Mouse (Mus musculus) heart, embryonic 13.5 days (tissue): ENCODE measurements around the gene Xpnpep3. TPM values are rescaled to one million over a fixed set of nuclear protein-coding genes. Genes with fewer than 3 reads are reported as not detected.

Experiments
- ATAC-seq: fragments of 200-750 bp; cut with Nextera tagmentation; 2 replicates; pipeline ENCODE4 v1.8.0; 2017; ENCODE audit warnings: moderate TSS enrichment; ENCODE audit not compliant: insufficient number of reproducible peaks, low FRiP score, low TSS enrichment; ENCODE audit errors: extremely low read depth
- H3K27ac ChIP-seq: fragments of 300-500 bp; sonication (generic); replicated peaks from 2 replicates; pipeline ENCODE4 v1.5.1; 2015; ENCODE audit warnings: moderate library complexity, mild to moderate bottlenecking, inconsistent platforms
- H3K27me3 ChIP-seq: fragments of 300-500 bp; sonication (generic); replicated peaks from 2 replicates; pipeline ENCODE4 v1.6.1; 2015; ENCODE audit warnings: mild to moderate bottlenecking, inconsistent platforms
- H3K36me3 ChIP-seq: fragments of 300-500 bp; sonication (generic); 2 replicates; pipeline ENCODE4 v1.6.1; 2015; ENCODE audit warnings: mild to moderate bottlenecking, inconsistent platforms
- H3K4me1 ChIP-seq: fragments of 300-500 bp; sonication (generic); 2 replicates; pipeline ENCODE4 v1.6.1; 2015; ENCODE audit warnings: inconsistent platforms
- H3K4me2 ChIP-seq: fragments of 300-500 bp; sonication (generic); 2 replicates; pipeline ENCODE4 v1.6.1; 2015; ENCODE audit warnings: inconsistent platforms, mild to moderate bottlenecking, moderate library complexity
- H3K4me3 ChIP-seq: fragments of 300-500 bp; sonication (generic); 2 replicates; pipeline ENCODE4 v1.5.1; 2015; ENCODE audit warnings: moderate library complexity, mild to moderate bottlenecking, inconsistent platforms
- H3K9ac ChIP-seq: fragments of 300-500 bp; sonication (generic); 2 replicates; pipeline ENCODE4 v1.6.1; 2015; ENCODE audit warnings: inconsistent platforms, mild to moderate bottlenecking, moderate library complexity
- H3K9me3 ChIP-seq: fragments of 300-500 bp; sonication (generic); 2 replicates; pipeline ENCODE4 v1.6.1; 2016; ENCODE audit warnings: inconsistent platforms
- WGBS: fragments of 180-500 bp; shearing (Covaris S2); methylation state at CpG from one replicate; pipeline ENCODE4 v1.1.7; 2015; ENCODE audit warnings: mixed read lengths; 5-methylcytosine and 5-hydroxymethylcytosine counted together
- polyA plus RNA-seq: library from polyadenylated mRNA; unstranded; fragments of >200 nt; fragmentation: Nextera tagmentation; extraction: Ambion mirVana; gene quantifications from 2 replicates; pipeline ENCODE4 v1.2.1, GENCODE M21; 2015

Gene Xpnpep3
- polyA plus RNA-seq, 1 experiment from 2014 or later: 9.9 TPM

- Histone ChIP-seq H3K9ac (no peak overlapping the region), H3K4me3 (no peak overlapping the region), H3K27me3 (no peaks in the 10 kb centered on the region), H3K4me2 (no peak overlapping the region), H3K4me1 (peaks cover 17% of the 10 kb centered on the region), H3K36me3 (peaks cover 66% of the 10 kb centered on the region), H3K9me3 (no peaks in the 10 kb centered on the region), H3K27ac (no peak overlapping the region)
- ATAC-seq: no peak
- 85% methylated on average over 1 of the region's 1 CpGs for WGBS
Measured at GRCm38 (mm10) chr15:81364271-81364670, 35.7 kb upstream of the Xpnpep3 start.

DNA sequence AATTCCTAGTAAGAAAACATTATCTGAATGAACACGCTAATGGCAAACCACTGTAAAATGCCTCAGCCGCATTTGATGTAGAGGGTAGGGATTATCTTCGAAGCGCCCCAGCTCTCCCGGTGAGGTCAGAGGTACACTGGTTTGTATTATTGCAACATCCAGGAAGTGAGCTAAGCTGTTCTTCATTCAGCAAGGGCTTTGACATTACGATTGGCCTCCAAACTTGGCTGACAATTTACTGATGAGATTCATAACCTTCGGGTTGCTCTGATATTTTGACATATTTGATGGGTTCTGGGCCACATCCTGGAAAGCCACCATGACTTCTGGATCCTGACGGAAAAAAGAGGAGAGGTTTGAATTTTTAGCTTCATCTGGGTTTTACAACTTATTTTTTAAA, 34.7 kb upstream of the Xpnpep3 start:
- Histone ChIP-seq H3K9me3 (no peaks in the 10 kb centered on the region), H3K36me3 (peaks cover 76% of the 10 kb centered on the region), H3K27ac (no peak overlapping the region), H3K4me3 (no peak overlapping the region), H3K4me2 (no peak overlapping the region), H3K27me3 (no peaks in the 10 kb centered on the region), H3K9ac (no peak overlapping the region), H3K4me1 (peaks cover 8% of the 10 kb centered on the region)
- ATAC-seq: no peak
- 78% methylated on average over 8 of the region's 8 CpGs for WGBS

DNA sequence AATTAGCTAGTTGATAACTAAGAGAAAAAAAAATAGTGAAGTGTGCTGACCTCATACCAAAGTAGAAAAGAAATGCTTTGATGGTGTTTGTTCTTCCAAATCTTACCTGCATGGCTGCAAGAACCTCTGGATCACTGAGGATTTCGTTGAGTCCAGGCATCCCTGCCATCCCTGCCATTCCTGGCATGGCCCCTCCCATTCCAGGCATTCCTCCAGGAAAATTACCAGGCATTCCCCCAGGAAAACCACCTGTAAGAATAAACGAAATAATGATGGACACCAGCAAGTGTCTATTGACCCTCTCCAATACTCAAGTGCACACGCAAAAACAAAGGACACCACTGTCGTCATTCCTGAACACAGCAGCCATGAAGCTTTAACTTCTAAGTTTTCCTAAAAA, 33.7 kb upstream of the Xpnpep3 start:
- peaks cover 86% of the 10 kb centered on the region for H3K36me3 ChIP-seq
- H3K9ac ChIP-seq: no peak overlapping the region
- H3K9me3 ChIP-seq: no peaks in the 10 kb centered on the region
- WGBS: 73% methylated on average over 4 of the region's 4 CpGs
- no peak overlapping the region for H3K27ac ChIP-seq
- H3K27me3 ChIP-seq: no peaks in the 10 kb centered on the region
- H3K4me2 ChIP-seq: no peak overlapping the region
- no peak for ATAC-seq
- peaks cover 5% of the 10 kb centered on the region for H3K4me1 ChIP-seq
- no peak overlapping the region for H3K4me3 ChIP-seq

DNA sequence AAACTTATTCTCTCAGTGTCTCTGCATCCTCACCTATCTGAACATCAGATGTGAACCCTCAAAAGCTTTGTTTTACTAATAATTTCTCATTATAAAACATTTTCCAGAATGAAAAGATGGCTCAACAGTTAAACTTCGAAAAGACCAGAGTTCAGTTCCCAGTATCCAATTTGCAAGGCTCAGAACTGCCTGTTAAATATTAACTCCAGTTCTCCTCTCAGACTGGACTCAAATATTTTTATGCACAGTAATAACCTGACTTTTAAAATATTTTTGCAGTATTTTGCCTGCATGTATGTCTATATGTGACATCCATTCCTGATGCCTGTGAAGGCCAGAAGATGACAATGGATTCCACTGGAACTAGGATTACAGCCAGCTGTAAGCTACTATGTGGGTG, 31.3 kb upstream of the Xpnpep3 start:
- WGBS: 92% methylated on average over 1 of the region's 1 CpGs
- no peak for ATAC-seq

DNA sequence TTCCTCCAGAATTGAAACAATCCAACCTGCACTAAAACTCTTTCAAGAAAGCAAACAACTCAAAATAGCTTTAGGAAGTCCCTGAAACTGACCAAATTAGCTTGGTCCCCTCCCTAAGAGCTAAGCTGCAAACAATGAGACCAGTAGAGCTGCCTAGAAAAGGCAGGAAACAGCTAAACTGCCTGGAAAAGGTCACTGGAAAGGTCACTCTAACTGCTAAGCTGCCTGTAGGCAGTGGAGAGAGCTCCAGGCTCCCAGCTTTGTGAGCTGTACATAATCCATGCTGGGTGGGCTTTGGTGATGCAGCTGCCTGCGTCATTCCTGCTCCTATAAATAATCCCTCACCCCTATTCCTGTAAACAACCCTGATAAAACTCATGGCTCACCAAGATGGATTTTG, 29.6 kb upstream of the Xpnpep3 start:
- Histone ChIP-seq H3K9ac (no peak overlapping the region), H3K27me3 (no peaks in the 10 kb centered on the region), H3K27ac (no peak overlapping the region), H3K4me1 (no peaks in the 10 kb centered on the region), H3K9me3 (no peaks in the 10 kb centered on the region), H3K4me3 (no peak overlapping the region), H3K4me2 (no peak overlapping the region), H3K36me3 (peaks cover 91% of the 10 kb centered on the region)
- no peak for ATAC-seq
- 79% methylated on average over 1 of the region's 1 CpGs for WGBS

More for the DNA sequence above, 31.3 kb upstream of the Xpnpep3 start:
- no peak overlapping the region for H3K27ac ChIP-seq
- H3K4me3 ChIP-seq: no peak overlapping the region
- peaks cover 94% of the 10 kb centered on the region for H3K36me3 ChIP-seq
- no peaks in the 10 kb centered on the region for H3K9me3 ChIP-seq
- no peak overlapping the region for H3K4me2 ChIP-seq
- no peaks in the 10 kb centered on the region for H3K27me3 ChIP-seq
- no peak overlapping the region for H3K9ac ChIP-seq
- H3K4me1 ChIP-seq: no peaks in the 10 kb centered on the region

GRCm38 (mm10) chr15:81374621-81375020, 25.3 kb upstream of the Xpnpep3 start:
- Histone ChIP-seq H3K4me3 (no peak overlapping the region), H3K4me2 (no peak overlapping the region), H3K9ac (no peak overlapping the region), H3K9me3 (no peaks in the 10 kb centered on the region), H3K36me3 (peaks cover 86% of the 10 kb centered on the region), H3K27me3 (no peaks in the 10 kb centered on the region), H3K4me1 (no peaks in the 10 kb centered on the region), H3K27ac (no peak overlapping the region)
- WGBS: 91% methylated on average over 11 of the region's 11 CpGs
- no peak for ATAC-seq

DNA sequence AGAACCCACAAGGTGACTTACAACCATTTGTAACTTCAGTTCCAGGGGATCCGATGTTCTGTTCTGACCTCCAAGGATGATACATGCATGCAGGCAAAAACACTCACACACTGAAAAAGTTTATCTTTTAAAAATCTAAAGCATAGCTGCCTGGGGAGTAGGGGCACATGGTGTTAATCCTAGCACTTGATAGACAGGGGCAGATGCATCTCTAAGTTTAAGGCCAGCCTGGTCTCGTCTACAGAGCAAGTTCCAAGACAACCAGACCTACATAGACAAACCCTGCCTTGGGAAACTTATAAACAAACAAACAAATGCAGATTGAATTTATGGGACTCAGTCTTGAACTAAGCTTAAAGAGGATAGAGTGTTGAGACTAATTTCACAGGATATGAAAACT, 21.1 kb upstream of the Xpnpep3 start:
- no peaks in the 10 kb centered on the region for H3K4me1 ChIP-seq
- H3K4me2 ChIP-seq: no peak overlapping the region
- H3K4me3 ChIP-seq: no peak overlapping the region
- H3K9ac ChIP-seq: no peak overlapping the region
- 76% methylated on average over 2 of the region's 2 CpGs for WGBS
- H3K27me3 ChIP-seq: no peaks in the 10 kb centered on the region
- ATAC-seq: no peak
- no peaks in the 10 kb centered on the region for H3K9me3 ChIP-seq
- peaks cover 88% of the 10 kb centered on the region for H3K36me3 ChIP-seq
- no peak overlapping the region for H3K27ac ChIP-seq

- no peak overlapping the region for H3K4me2 ChIP-seq
- H3K27me3 ChIP-seq: no peaks in the 10 kb centered on the region
- H3K4me3 ChIP-seq: no peak overlapping the region
- H3K9me3 ChIP-seq: no peaks in the 10 kb centered on the region
- peaks cover 97% of the 10 kb centered on the region for H3K36me3 ChIP-seq
- no peak for ATAC-seq
- WGBS: 96% methylated on average over 5 of the region's 5 CpGs
- no peaks in the 10 kb centered on the region for H3K4me1 ChIP-seq
- no peak overlapping the region for H3K27ac ChIP-seq
- no peak overlapping the region for H3K9ac ChIP-seq
Measured at GRCm38 (mm10) chr15:81386327-81386726, 13.6 kb upstream of the Xpnpep3 start.

GRCm38 (mm10) chr15:81392997-81393396, 6.9 kb upstream of the Xpnpep3 start:
- Histone ChIP-seq H3K4me3 (no peak overlapping the region), H3K4me2 (no peak overlapping the region), H3K27me3 (no peaks in the 10 kb centered on the region), H3K9ac (no peak overlapping the region), H3K36me3 (peaks cover 50% of the 10 kb centered on the region), H3K27ac (no peak overlapping the region), H3K9me3 (no peaks in the 10 kb centered on the region), H3K4me1 (peaks cover 12% of the 10 kb centered on the region)
- ATAC-seq: no peak

DNA sequence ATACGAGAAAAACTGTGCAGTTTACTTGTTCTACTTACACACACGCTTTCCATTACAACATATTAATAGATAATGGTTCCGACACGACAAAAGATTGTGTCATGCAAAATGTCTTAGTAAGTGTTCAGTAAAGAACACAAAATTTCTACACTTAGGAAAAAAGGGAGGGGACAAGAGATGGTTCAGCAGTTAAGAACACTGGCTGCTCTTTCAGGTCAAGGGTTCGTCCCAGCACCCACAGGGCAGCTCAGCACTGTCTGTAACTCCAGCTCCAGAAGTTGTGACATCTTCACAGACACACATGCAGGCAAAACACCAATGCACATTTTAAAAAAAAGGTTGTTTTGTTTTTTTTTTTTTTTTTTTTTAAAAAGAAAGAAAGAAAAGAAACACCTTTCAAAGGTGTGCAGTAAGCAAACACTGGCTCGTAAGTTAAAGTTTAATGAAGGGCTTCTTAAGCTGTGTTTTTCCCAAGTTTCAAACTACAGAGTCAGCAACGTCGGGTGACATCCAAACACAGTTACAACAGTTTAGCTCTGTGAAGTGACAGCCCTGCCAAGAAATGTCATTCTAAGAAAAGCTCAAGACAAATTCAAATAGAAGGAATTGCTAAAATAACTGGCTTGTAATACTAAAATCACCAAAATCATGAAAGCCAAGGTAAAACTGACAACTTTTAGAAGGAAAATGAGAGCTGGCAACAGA, 5.6 kb upstream of the Xpnpep3 start:
- ATAC-seq: no peak
- H3K4me2 ChIP-seq: no peak overlapping the region

DNA sequence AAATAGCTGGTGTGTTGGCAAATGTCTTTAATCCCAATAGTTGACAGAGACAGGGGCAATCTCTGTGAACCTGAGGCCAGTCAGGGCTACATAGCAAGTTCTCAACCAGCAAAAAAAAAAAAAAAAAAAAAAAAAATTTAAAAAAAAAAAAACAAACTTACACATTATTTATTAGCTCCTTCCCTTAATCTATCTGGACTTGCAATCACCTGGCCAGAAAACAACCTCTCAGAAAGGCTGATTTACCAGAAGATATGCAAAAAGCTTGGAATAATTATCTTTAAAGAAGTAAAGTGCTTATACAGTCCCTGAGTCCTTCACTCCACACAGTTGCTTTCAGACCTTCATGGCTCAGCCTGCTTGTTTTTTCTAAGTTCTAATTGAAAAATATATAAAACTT, 1.7 kb upstream of the Xpnpep3 start:
- no peak for ATAC-seq
- peak overlapping the region; percentile 87 for H3K4me2 ChIP-seq
- peaks cover 2% of the 10 kb centered on the region; the same call in 1 of the 2 replicates for H3K36me3 ChIP-seq
- peak overlapping the region; percentile 96 for H3K9ac ChIP-seq
- peaks cover 30% of the 10 kb centered on the region for H3K4me1 ChIP-seq
- H3K27me3 ChIP-seq: no peaks in the 10 kb centered on the region
- H3K27ac ChIP-seq: peak overlapping the region; percentile 92; the same call in 1 of the 2 replicates
- peak overlapping the region; percentile 88 for H3K4me3 ChIP-seq
- H3K9me3 ChIP-seq: no peaks in the 10 kb centered on the region

More for the DNA sequence above, 5.6 kb upstream of the Xpnpep3 start:
- H3K9me3 ChIP-seq: no peaks in the 10 kb centered on the region
- no peak overlapping the region for H3K27ac ChIP-seq
- WGBS: 85% methylated on average over 8 of the region's 8 CpGs
- no peak overlapping the region for H3K4me3 ChIP-seq
- H3K9ac ChIP-seq: no peak overlapping the region
- no peaks in the 10 kb centered on the region for H3K27me3 ChIP-seq
- peaks cover 37% of the 10 kb centered on the region for H3K36me3 ChIP-seq
- H3K4me1 ChIP-seq: peaks cover 19% of the 10 kb centered on the region

DNA sequence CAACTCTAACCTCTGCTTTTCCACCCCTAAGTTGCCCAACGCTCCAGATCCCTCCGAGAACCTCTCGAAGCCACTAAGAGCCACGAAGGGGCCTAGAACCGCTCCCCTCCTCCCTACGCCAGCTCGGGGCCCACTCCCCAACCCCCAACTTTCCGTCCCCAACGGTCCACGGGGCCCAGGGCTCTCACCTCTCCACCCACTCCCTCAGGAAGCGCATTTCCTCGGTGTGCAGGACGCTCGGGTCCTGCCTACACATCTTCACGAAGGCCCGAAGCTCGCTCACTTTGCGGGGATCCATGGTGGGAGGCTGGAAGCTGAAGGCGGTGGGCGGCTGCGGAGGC, 671 bp upstream of the Xpnpep3 start:
- Histone ChIP-seq H3K27ac (peak overlapping the region; percentile 92), H3K4me2 (peak overlapping the region; percentile 87), H3K4me3 (peak overlapping the region; percentile 88), H3K36me3 (no peaks in the 10 kb centered on the region; the same call in 1 of the 2 replicates), H3K9me3 (no peaks in the 10 kb centered on the region), H3K9ac (peak overlapping the region; percentile 96), H3K4me1 (peaks cover 30% of the 10 kb centered on the region), H3K27me3 (no peaks in the 10 kb centered on the region)
- WGBS: under 1% methylated on average over 21 of the region's 21 CpGs
- no peak for ATAC-seq
